Mouse (Mus musculus): ENCODE data around the gene Gid8. TPM values are rescaled to one million over a fixed set of nuclear protein-coding genes. Genes with fewer than 3 reads are reported as not detected.

The Gid8 gene
- total RNA-seq, 2 experiments from 2014 or later = 62.6 to 63.7 TPM

GRCm38 (mm10) chr2:180745248-180745927, 35.5 kb downstream of the Gid8 start:
- DNase-seq (ENCODE audit: low spot score in 2 of 2) = peak; percentile 92 to 96

DNA sequence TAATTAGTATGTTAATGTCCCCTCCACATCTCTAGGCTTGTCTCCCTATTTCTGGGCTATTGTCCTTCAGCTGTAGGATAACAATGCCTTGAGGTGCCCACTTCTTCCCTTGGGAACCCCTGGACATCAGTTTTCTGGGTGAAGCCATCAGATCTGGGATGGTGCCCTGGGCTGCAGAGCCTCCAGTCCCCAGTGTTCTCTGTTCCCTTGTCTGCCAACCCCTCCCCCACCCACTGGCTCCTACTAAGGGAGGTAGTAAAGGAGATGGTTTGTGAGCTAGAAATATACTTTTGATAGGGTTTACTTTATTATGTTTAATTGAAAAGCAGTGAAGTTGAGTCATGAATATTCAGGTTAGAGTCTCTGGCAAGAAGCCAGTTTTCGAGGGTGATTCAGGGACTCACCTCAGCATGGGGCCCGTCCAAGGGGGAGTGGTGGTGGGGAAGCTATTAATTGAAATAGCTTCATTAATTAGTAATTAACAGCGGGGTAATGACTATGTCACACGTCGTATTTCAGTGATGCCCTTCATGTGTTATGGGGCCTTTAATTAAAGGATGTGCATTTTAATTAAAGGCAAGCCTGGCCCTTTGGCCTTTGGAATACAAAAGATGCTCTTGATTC, 36.8 kb downstream of the Gid8 start:
- no peak for DNase-seq (ENCODE audit: low spot score in 2 of 2)

- no peak for DNase-seq (ENCODE audit: low spot score in 2 of 2)
These were observed 39.0 kb downstream of the Gid8 start for GRCm38 (mm10) chr2:180748904-180749303.

DNA sequence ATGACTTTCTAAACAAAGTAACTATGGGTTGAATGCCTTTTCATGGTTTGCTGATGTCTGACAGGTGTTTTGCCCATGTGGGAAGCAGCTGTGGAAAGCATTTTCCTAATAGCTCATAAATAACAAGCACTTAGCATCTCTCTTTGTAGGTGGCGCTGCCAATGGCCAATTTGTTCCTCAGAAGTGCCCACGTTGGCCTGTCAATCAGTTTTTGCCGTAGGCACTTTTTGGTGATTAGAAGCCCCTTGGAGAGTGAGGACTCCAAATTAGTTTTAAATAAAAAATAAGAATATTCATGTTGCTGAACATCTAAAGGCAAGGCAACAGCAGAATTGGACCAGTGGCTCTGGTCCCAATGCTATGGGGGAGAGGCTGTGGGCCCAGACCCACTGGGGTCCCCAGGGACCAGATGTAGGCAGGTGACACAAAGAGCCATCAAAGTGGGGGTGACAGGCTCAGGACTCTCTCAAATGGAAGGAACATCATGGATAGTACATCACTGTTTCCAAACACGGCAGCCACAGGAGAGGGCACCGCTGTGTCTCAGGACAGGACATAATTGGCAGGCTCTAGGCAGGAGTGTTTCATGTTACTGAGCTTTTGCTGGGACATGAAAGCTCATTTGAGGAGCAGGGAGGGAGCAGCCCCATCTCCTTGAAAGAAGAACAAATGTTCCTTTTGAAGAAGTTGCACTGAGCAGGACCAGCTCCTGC, 45.2 kb downstream of the Gid8 start:
- no peak for DNase-seq (ENCODE audit: low spot score in 2 of 2)

- DNase-seq (ENCODE audit: low spot score in 2 of 2) = peak in 1 of 2 experiments; percentile 49
These were observed 46.0 kb downstream of the Gid8 start for GRCm38 (mm10) chr2:180755896-180756295.

GRCm38 (mm10) chr2:180756786-180757185, 46.9 kb downstream of the Gid8 start:
- DNase-seq (ENCODE audit: low spot score in 2 of 2) = no peak

- no peak for DNase-seq (ENCODE audit: low spot score in 2 of 2)
These were observed 48.8 kb downstream of the Gid8 start for GRCm38 (mm10) chr2:180758513-180759263.

- DNase-seq (ENCODE audit: low spot score in 2 of 2) = no peak
These were observed 55.1 kb downstream of the Gid8 start for GRCm38 (mm10) chr2:180764986-180765385.

- no peak for DNase-seq (ENCODE audit: low spot score in 2 of 2)
These were observed 55.8 kb downstream of the Gid8 start for GRCm38 (mm10) chr2:180765713-180766112.

Other genes starting within 250 kb of the Gid8 start
- 10 to 100 TPM; 16.2 to 16.9 TPM for gene Ntsr1, start 210.1 kb upstream of the Gid8 start, total RNA-seq (2021)
- gene Mrgbp, start 128.8 kb upstream of the Gid8 start, total RNA-seq (2021) = 10 to 100 TPM; 21.1 to 27.7 TPM
- 10 to 100 TPM; 74.6 to 76.7 TPM for gene Ogfr, start 120.9 kb upstream of the Gid8 start, total RNA-seq (2021)
- 10 to 100 TPM; 26.4 to 39.4 TPM for gene Col9a3, start 112.3 kb upstream of the Gid8 start, total RNA-seq (2021)
- 1 to 10 TPM; 3.4 to 3.9 TPM for gene Tcfl5, start 67.4 kb upstream of the Gid8 start, total RNA-seq (2021)
- gene Dido1, start 118 bp upstream of the Gid8 start, total RNA-seq (2021) = 10 to 100 TPM; 58.4 to 61.8 TPM
- gene Slc17a9, start 15.1 kb downstream of the Gid8 start, total RNA-seq (2021) = under 1 TPM; 0.47 to 0.53 TPM
- under 1 TPM in 1 of 2 experiments, not detected in 1; 0.14 TPM for gene Bhlhe23, start 66.8 kb downstream of the Gid8 start, total RNA-seq (2021)
- gene Ythdf1, start 210.8 kb downstream of the Gid8 start, total RNA-seq (2021) = 10 to 100 TPM; 61.8 to 64.6 TPM
- gene Birc7, start 218.9 kb downstream of the Gid8 start, total RNA-seq (2021) = not detected
- gene Nkain4, start 244.6 kb downstream of the Gid8 start, total RNA-seq (2021) = 10 to 100 TPM; 44.2 to 57.0 TPM